Mouse (Mus musculus): ENCODE measurements at regions not wholly inside any gene's neighbourhood (a gene's known extent, or its start where the extent isn't known, plus 50 kb on each side); places are given as distances from the start of the nearest gene placed in this dataset.

DNA sequence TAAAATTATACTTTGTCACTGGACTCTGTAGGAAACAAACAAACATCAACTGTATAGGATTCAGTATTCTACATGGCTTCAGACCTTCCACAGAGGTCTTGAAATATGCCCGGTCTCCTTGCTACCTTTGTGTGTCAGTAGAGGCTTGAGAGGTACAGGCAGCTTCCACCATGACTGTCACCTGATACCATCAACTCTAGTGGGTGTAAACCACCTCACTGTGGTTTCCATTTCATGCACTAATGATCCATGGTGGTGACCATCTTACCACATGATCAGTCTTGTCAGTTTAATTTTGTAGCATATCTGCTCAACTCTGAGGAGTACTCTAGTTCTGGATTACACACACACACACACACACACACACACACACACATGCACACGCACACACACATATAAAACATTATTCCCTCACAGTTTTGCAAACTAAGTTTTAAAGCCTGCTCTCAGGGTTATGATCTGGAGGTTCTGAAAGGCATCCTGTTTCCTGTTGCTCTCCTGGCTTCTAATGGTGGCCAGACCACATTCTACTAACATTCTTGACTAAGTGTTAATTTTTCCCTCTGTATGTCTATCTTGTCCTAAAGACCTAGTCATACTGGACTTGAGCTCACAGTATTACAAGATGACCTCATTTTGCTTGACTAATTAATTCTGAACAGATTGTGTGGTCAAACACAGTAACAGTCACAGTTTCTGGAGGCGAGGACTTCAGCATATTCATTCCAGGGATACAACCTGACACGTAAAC, 106.7 kb upstream of the Rgs1 start:
- Histone ChIP-seq H3K4me3 (ENCODE audit: insufficient read depth in 1 of 2, low read depth in 1 of 2, low read length in 2 of 2, poor library complexity in 1 of 2, severe bottlenecking in 1 of 2) (no peak overlapping the region), H3K36me3 (ENCODE audit: control insufficient read depth, insufficient read depth, low read length, poor library complexity, severe bottlenecking) (no peaks in the 10 kb centered on the region), H3K4me1 (ENCODE audit: control insufficient read depth in 2 of 2, insufficient read depth in 2 of 2, low read length in 2 of 2, poor library complexity in 1 of 2) (no peaks in the 10 kb centered on the region), H3K9me3 (ENCODE audit: control insufficient read depth, insufficient read depth, low read depth, low read length) (no peaks in the 10 kb centered on the region), H3K9ac (ENCODE audit: insufficient read depth, low read depth, low read length, poor library complexity, severe bottlenecking) (no peak overlapping the region), H3K27ac (ENCODE audit: insufficient read depth, low read depth, low read length, poor library complexity, severe bottlenecking) (no peak overlapping the region)
- in situ Hi-C loops (cut with MboI; ENCODE audit: low sequenced_read_pairs in 2 of 2, unreplicated experiment in 2 of 2), result no loop called here
- no peak for DNase-seq (ENCODE audit: low read depth, low spot score)
- TF ChIP-seq CHD2 (IDR thresholded peaks at IDR 0.05; ENCODE audit: low read depth, low read length) (no peak), HCFC1 (IDR thresholded peaks at IDR 0.05; ENCODE audit: borderline replicate concordance, insufficient read depth, low read length) (no peak), ZC3H11A (IDR thresholded peaks at IDR 0.05; ENCODE audit: borderline replicate concordance, low read depth, low read length) (no peak), MAFK (IDR thresholded peaks at IDR 0.05; ENCODE audit: insufficient read depth, low read depth, low read length) (no peak), ZNF384 (IDR thresholded peaks at IDR 0.05; ENCODE audit: low read depth, low read length) (no peak)

DNA sequence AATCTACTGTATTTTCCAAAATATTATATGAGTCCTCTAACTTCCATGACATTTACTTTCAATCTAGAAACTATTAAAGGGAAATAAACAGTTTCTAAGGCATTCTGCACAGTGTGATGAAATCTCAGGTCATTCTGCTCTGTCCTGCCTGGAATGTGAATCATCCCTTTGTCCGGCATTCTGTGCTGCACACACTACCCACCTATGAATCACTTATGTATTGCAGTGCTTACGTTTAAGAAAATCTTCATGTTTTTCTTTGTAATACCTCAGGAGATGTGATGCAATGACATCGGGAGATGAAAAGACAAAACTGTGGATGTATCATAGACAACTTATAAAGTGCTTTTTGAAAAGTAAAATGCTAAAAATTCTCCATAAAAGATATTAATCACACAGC, 106.0 kb upstream of the Rgs1 start:
- Histone ChIP-seq H3K4me1 (ENCODE audit: control insufficient read depth in 2 of 2, insufficient read depth in 2 of 2, low read length in 2 of 2, poor library complexity in 1 of 2) (no peaks in the 10 kb centered on the region), H3K9ac (ENCODE audit: insufficient read depth, low read depth, low read length, poor library complexity, severe bottlenecking) (no peak overlapping the region), H3K9me3 (ENCODE audit: control insufficient read depth, insufficient read depth, low read depth, low read length) (no peaks in the 10 kb centered on the region), H3K27ac (ENCODE audit: insufficient read depth, low read depth, low read length, poor library complexity, severe bottlenecking) (no peak overlapping the region), H3K36me3 (ENCODE audit: control insufficient read depth, insufficient read depth, low read length, poor library complexity, severe bottlenecking) (no peaks in the 10 kb centered on the region), H3K4me3 (ENCODE audit: insufficient read depth in 1 of 2, low read depth in 1 of 2, low read length in 2 of 2, poor library complexity in 1 of 2, severe bottlenecking in 1 of 2) (no peak overlapping the region)
- DNase-seq (ENCODE audit: low read depth, low spot score), result no peak
- TF ChIP-seq ZC3H11A (IDR thresholded peaks at IDR 0.05; ENCODE audit: borderline replicate concordance, low read depth, low read length) (no peak), ZNF384 (IDR thresholded peaks at IDR 0.05; ENCODE audit: low read depth, low read length) (no peak), CHD2 (IDR thresholded peaks at IDR 0.05; ENCODE audit: low read depth, low read length) (no peak), MAFK (IDR thresholded peaks at IDR 0.05; ENCODE audit: insufficient read depth, low read depth, low read length) (no peak), HCFC1 (IDR thresholded peaks at IDR 0.05; ENCODE audit: borderline replicate concordance, insufficient read depth, low read length) (no peak)
- in situ Hi-C loops (cut with MboI; ENCODE audit: low sequenced_read_pairs in 2 of 2, unreplicated experiment in 2 of 2), result no loop called here

- H3K27ac ChIP-seq (ENCODE audit: insufficient read depth, low read depth, low read length, poor library complexity, severe bottlenecking), result no peak overlapping the region
- no peak for TF ChIP-seq HCFC1 (IDR thresholded peaks at IDR 0.05; ENCODE audit: borderline replicate concordance, insufficient read depth, low read length)
- TF ChIP-seq ZC3H11A (IDR thresholded peaks at IDR 0.05; ENCODE audit: borderline replicate concordance, low read depth, low read length), result no peak
- no peak for TF ChIP-seq CHD2 (IDR thresholded peaks at IDR 0.05; ENCODE audit: low read depth, low read length)
- TF ChIP-seq MAFK (IDR thresholded peaks at IDR 0.05; ENCODE audit: insufficient read depth, low read depth, low read length), result no peak
- TF ChIP-seq ZNF384 (IDR thresholded peaks at IDR 0.05; ENCODE audit: low read depth, low read length), result no peak
- H3K4me1 ChIP-seq (ENCODE audit: control insufficient read depth in 2 of 2, insufficient read depth in 2 of 2, low read length in 2 of 2, poor library complexity in 1 of 2), result no peaks in the 10 kb centered on the region
- H3K9me3 ChIP-seq (ENCODE audit: control insufficient read depth, insufficient read depth, low read depth, low read length), result no peaks in the 10 kb centered on the region
- H3K36me3 ChIP-seq (ENCODE audit: control insufficient read depth, insufficient read depth, low read length, poor library complexity, severe bottlenecking), result no peaks in the 10 kb centered on the region
- H3K9ac ChIP-seq (ENCODE audit: insufficient read depth, low read depth, low read length, poor library complexity, severe bottlenecking), result no peak overlapping the region
- no peak overlapping the region for H3K4me3 ChIP-seq (ENCODE audit: insufficient read depth in 1 of 2, low read depth in 1 of 2, low read length in 2 of 2, poor library complexity in 1 of 2, severe bottlenecking in 1 of 2)
- in situ Hi-C loops (cut with MboI; ENCODE audit: low sequenced_read_pairs in 2 of 2, unreplicated experiment in 2 of 2), result no loop called here
- no peak for DNase-seq (ENCODE audit: low read depth, low spot score)
Measured at GRCm38 (mm10) chr1:144353320-144353719, 104.3 kb upstream of the Rgs1 start.

DNA sequence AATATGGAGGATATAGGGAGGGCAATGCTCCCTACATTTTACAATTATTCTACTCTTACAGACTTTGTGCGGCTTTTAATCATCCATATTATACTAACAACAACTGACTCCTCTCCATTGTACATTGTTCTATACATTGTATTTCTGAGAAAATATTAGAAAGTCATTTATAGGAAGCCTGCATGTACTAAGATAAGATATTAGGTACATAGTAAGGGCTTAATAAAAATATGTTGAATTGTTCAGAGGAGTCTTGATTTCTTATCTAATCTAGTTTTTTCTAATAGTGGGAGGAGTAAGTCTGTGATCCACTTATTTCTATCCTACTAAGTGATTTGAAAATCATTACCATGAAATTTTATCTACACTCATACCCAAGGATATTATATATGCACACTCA, 94.8 kb upstream of the Rgs1 start:
- DNase-seq (ENCODE audit: low read depth, low spot score), result no peak
- Histone ChIP-seq H3K27ac (ENCODE audit: insufficient read depth, low read depth, low read length, poor library complexity, severe bottlenecking) (no peak overlapping the region), H3K36me3 (ENCODE audit: control insufficient read depth, insufficient read depth, low read length, poor library complexity, severe bottlenecking) (no peaks in the 10 kb centered on the region), H3K9ac (ENCODE audit: insufficient read depth, low read depth, low read length, poor library complexity, severe bottlenecking) (no peak overlapping the region), H3K4me1 (ENCODE audit: control insufficient read depth in 2 of 2, insufficient read depth in 2 of 2, low read length in 2 of 2, poor library complexity in 1 of 2) (no peaks in the 10 kb centered on the region), H3K9me3 (ENCODE audit: control insufficient read depth, insufficient read depth, low read depth, low read length) (no peaks in the 10 kb centered on the region), H3K4me3 (ENCODE audit: insufficient read depth in 1 of 2, low read depth in 1 of 2, low read length in 2 of 2, poor library complexity in 1 of 2, severe bottlenecking in 1 of 2) (no peak overlapping the region)
- TF ChIP-seq ZC3H11A (IDR thresholded peaks at IDR 0.05; ENCODE audit: borderline replicate concordance, low read depth, low read length), result no peak
- no peak for TF ChIP-seq HCFC1 (IDR thresholded peaks at IDR 0.05; ENCODE audit: borderline replicate concordance, insufficient read depth, low read length)
- TF ChIP-seq ZNF384 (IDR thresholded peaks at IDR 0.05; ENCODE audit: low read depth, low read length), result no peak
- no peak for TF ChIP-seq CHD2 (IDR thresholded peaks at IDR 0.05; ENCODE audit: low read depth, low read length)
- no peak for TF ChIP-seq MAFK (IDR thresholded peaks at IDR 0.05; ENCODE audit: insufficient read depth, low read depth, low read length)
- in situ Hi-C loops (cut with MboI; ENCODE audit: low sequenced_read_pairs in 2 of 2, unreplicated experiment in 2 of 2), result no loop called here
